Mouse (Mus musculus) frontal cortex, postnatal 10 days (tissue): Measurements from ENCODE around the gene Tmem59.

ENCODE experiments used
- DNase-seq, 2 experiments: peaks; one replicate each; pipeline ENCODE4 v3.0.0; 2022; ENCODE audit warnings: low spot score in 2 of 2, mixed read lengths in 1 of 2

Tmem59 gene

GRCm38 (mm10) chr4:107240196-107240595, 62.0 kb downstream of the Tmem59 start:
- DNase-seq: no peak

- DNase-seq: no peak
Measured at GRCm38 (mm10) chr4:107243365-107244333, 65.5 kb downstream of the Tmem59 start.

- DNase-seq: no peak
Measured at GRCm38 (mm10) chr4:107245368-107245767, 67.2 kb downstream of the Tmem59 start.

- DNase-seq: no peak
Measured at GRCm38 (mm10) chr4:107246040-107246439, 67.8 kb downstream of the Tmem59 start.

- DNase-seq: no peak
Measured at GRCm38 (mm10) chr4:107247110-107247509, 68.9 kb downstream of the Tmem59 start.

- DNase-seq: no peak
Measured at GRCm38 (mm10) chr4:107248061-107248460, 69.9 kb downstream of the Tmem59 start.

- peak in 1 of 2 experiments; percentile 26 for DNase-seq
Measured at GRCm38 (mm10) chr4:107249471-107249870, 71.3 kb downstream of the Tmem59 start.

GRCm38 (mm10) chr4:107250494-107250893, 72.3 kb downstream of the Tmem59 start:
- DNase-seq: no peak
